Mouse (Mus musculus): ENCODE results near the gene Serping1. TPM values are rescaled to one million over a fixed set of nuclear protein-coding genes. Genes with fewer than 3 reads are reported as not detected.
A peak's percentile ranks its signal among the peaks of the same experiment; 100 is the strongest.

The Serping1 gene
- total and polyA plus RNA-seq, 2 experiments: 298 to 1,033 TPM

- Histone ChIP-seq H3K36me3 (ENCODE audit: control insufficient read depth, insufficient read depth, low read length) (peaks cover 15% of the 10 kb centered on the region), H3K27ac (replicated peaks; ENCODE audit: insufficient read depth, low read depth, low read length) (no peak overlapping the region), H3K9ac (ENCODE audit: low read depth, low read length) (no peak overlapping the region), H3K27me3 (ENCODE audit: control insufficient read depth, insufficient read depth, low read length) (no peaks in the 10 kb centered on the region), H3K4me1 (ENCODE audit: control insufficient read depth, insufficient read depth, low read length) (peaks cover 14% of the 10 kb centered on the region), H3K4me3 (ENCODE audit: insufficient read depth, low read depth, low read length) (no peak overlapping the region), H3K79me2 (ENCODE audit: control insufficient read depth, insufficient read depth, low read length) (peaks cover 9% of the 10 kb centered on the region; the same call in 1 of the 2 replicates)
- 97% methylated on average over 14 of the region's 14 CpGs for WGBS
- DNase-seq (ENCODE audit: extremely low read depth, low read depth, low spot score): no peak
- TF ChIP-seq CTCF (IDR thresholded peaks at IDR 0.05; ENCODE audit: low read depth, low read length) (no peak), POLR2A (IDR thresholded peaks at IDR 0.05; ENCODE audit: extremely low read depth, insufficient read depth, low read length) (no peak)
Observed at GRCm38 (mm10) chr2:84723856-84724255, 51.4 kb downstream of the Serping1 start.

DNA sequence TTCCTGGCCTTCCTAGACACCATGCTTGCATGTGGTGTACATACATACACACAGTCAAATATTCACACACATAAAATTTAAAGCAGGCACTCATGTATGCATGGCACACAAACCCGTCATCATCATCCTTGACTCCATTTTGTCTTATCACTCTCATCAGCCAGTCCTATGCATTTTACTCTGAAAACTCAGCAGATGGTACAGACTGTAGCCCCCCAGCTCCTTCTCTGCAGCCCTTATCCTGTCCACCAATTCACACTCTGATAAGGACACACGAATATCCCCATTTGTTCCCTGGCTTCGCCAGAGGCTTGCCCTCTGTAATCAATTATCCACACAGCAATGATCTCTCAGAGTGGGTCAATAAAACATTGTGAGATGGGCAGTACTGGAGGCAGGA lies 54.1 kb downstream of the Serping1 start:
- H3K4me3 ChIP-seq (ENCODE audit: insufficient read depth, low read depth, low read length): no peak overlapping the region
- H3K79me2 ChIP-seq (ENCODE audit: control insufficient read depth, insufficient read depth, low read length): peaks cover 9% of the 10 kb centered on the region; the same call in 1 of the 2 replicates
- no peak overlapping the region for H3K9ac ChIP-seq (ENCODE audit: low read depth, low read length)
- H3K27ac ChIP-seq (replicated peaks; ENCODE audit: insufficient read depth, low read depth, low read length): no peak overlapping the region
- TF ChIP-seq CTCF (IDR thresholded peaks at IDR 0.05; ENCODE audit: low read depth, low read length) (no peak), POLR2A (IDR thresholded peaks at IDR 0.05; ENCODE audit: extremely low read depth, insufficient read depth, low read length) (no peak)
- peaks cover 11% of the 10 kb centered on the region for H3K4me1 ChIP-seq (ENCODE audit: control insufficient read depth, insufficient read depth, low read length)
- H3K36me3 ChIP-seq (ENCODE audit: control insufficient read depth, insufficient read depth, low read length): peaks cover 15% of the 10 kb centered on the region
- no peaks in the 10 kb centered on the region for H3K27me3 ChIP-seq (ENCODE audit: control insufficient read depth, insufficient read depth, low read length)
- DNase-seq (ENCODE audit: extremely low read depth, low read depth, low spot score): peak; percentile 16
- WGBS: 40% methylated on average over 3 of the region's 3 CpGs

GRCm38 (mm10) chr2:84720718-84721117 lies 54.5 kb downstream of the Serping1 start:
- Histone ChIP-seq H3K4me3 (ENCODE audit: insufficient read depth, low read depth, low read length) (no peak overlapping the region), H3K27me3 (ENCODE audit: control insufficient read depth, insufficient read depth, low read length) (no peaks in the 10 kb centered on the region), H3K9ac (ENCODE audit: low read depth, low read length) (no peak overlapping the region), H3K79me2 (ENCODE audit: control insufficient read depth, insufficient read depth, low read length) (peaks cover 7% of the 10 kb centered on the region; the same call in 1 of the 2 replicates), H3K36me3 (ENCODE audit: control insufficient read depth, insufficient read depth, low read length) (peaks cover 15% of the 10 kb centered on the region), H3K4me1 (ENCODE audit: control insufficient read depth, insufficient read depth, low read length) (peaks cover 8% of the 10 kb centered on the region), H3K27ac (replicated peaks; ENCODE audit: insufficient read depth, low read depth, low read length) (no peak overlapping the region)
- TF ChIP-seq CTCF (IDR thresholded peaks at IDR 0.05; ENCODE audit: low read depth, low read length) (no peak), POLR2A (IDR thresholded peaks at IDR 0.05; ENCODE audit: extremely low read depth, insufficient read depth, low read length) (no peak)
- DNase-seq (ENCODE audit: extremely low read depth, low read depth, low spot score): no peak
- 81% methylated on average over 2 of the region's 2 CpGs for WGBS

GRCm38 (mm10) chr2:84717357-84717756 lies 57.9 kb downstream of the Serping1 start:
- H3K4me3 ChIP-seq (ENCODE audit: insufficient read depth, low read depth, low read length): no peak overlapping the region
- 0 out of 2 replicates have a peak, but pooled peaks cover 2% of the 10 kb centered on the region for H3K79me2 ChIP-seq (ENCODE audit: control insufficient read depth, insufficient read depth, low read length)
- H3K27me3 ChIP-seq (ENCODE audit: control insufficient read depth, insufficient read depth, low read length): no peaks in the 10 kb centered on the region
- TF ChIP-seq CTCF (IDR thresholded peaks at IDR 0.05; ENCODE audit: low read depth, low read length) (no peak), POLR2A (IDR thresholded peaks at IDR 0.05; ENCODE audit: extremely low read depth, insufficient read depth, low read length) (no peak)
- DNase-seq (ENCODE audit: extremely low read depth, low read depth, low spot score): peak; percentile 11
- H3K36me3 ChIP-seq (ENCODE audit: control insufficient read depth, insufficient read depth, low read length): no peaks in the 10 kb centered on the region
- WGBS: 87% methylated on average over 4 of the region's 4 CpGs
- no peak overlapping the region for H3K9ac ChIP-seq (ENCODE audit: low read depth, low read length)
- H3K4me1 ChIP-seq (ENCODE audit: control insufficient read depth, insufficient read depth, low read length): no peaks in the 10 kb centered on the region; the same call in none of the 2 replicates
- no peak overlapping the region for H3K27ac ChIP-seq (replicated peaks; ENCODE audit: insufficient read depth, low read depth, low read length)

GRCm38 (mm10) chr2:84716423-84717355 lies 58.6 kb downstream of the Serping1 start:
- 21% methylated on average over 9 of the region's 9 CpGs for WGBS
- Histone ChIP-seq H3K4me3 (ENCODE audit: insufficient read depth, low read depth, low read length) (no peak overlapping the region; the same call in 1 of the 2 replicates), H3K27me3 (ENCODE audit: control insufficient read depth, insufficient read depth, low read length) (no peaks in the 10 kb centered on the region), H3K79me2 (ENCODE audit: control insufficient read depth, insufficient read depth, low read length) (0 out of 2 replicates have a peak, but pooled peaks cover 2% of the 10 kb centered on the region), H3K9ac (ENCODE audit: low read depth, low read length) (no peak overlapping the region), H3K36me3 (ENCODE audit: control insufficient read depth, insufficient read depth, low read length) (no peaks in the 10 kb centered on the region), H3K27ac (replicated peaks; ENCODE audit: insufficient read depth, low read depth, low read length) (peak overlapping the region; percentile 87), H3K4me1 (ENCODE audit: control insufficient read depth, insufficient read depth, low read length) (no peaks in the 10 kb centered on the region; the same call in none of the 2 replicates)
- TF ChIP-seq CTCF (IDR thresholded peaks at IDR 0.05; ENCODE audit: low read depth, low read length): no peak
- TF ChIP-seq POLR2A (IDR thresholded peaks at IDR 0.05; ENCODE audit: extremely low read depth, insufficient read depth, low read length): no peak
- peak; percentile 69 for DNase-seq (ENCODE audit: extremely low read depth, low read depth, low spot score)

Data from liver, adult 2 months (tissue).